Mouse (Mus musculus): Measurements from ENCODE around the gene Mid1. TPM values are rescaled to one million over a fixed set of nuclear protein-coding genes. Genes with fewer than 3 reads are reported as not detected.
A peak's percentile ranks its signal among the peaks of the same experiment; 100 is the strongest.
"Not testable (repeated sequence)": the region's sequence is repeated elsewhere in the genome, so short reads cannot be mapped to it uniquely, and the experiment has no call there.

Mid1 gene
- total and polyA plus RNA-seq, 3 experiments = 2.6 to 5.5 (median 3.7) TPM

- Histone ChIP-seq H3K27ac (peak overlapping the region; percentile 48), H3K9ac (ENCODE audit: low read depth, low read length) (peak overlapping the region; percentile 35), H3K4me3 (peak overlapping the region; percentile 5)
- peak; percentile 87 to 89 for DNase-seq
- H3K79me2 ChIP-seq (replicated peaks; ENCODE audit: control insufficient read depth, insufficient read depth, low read length); H3K36me3 ChIP-seq (ENCODE audit: control insufficient read depth, insufficient read depth, low read length); intact Hi-C loops (cut with DNase I); H3K27me3 ChIP-seq (ENCODE audit: control insufficient read depth, insufficient read depth, low read length); H3K4me1 ChIP-seq (ENCODE audit: control insufficient read depth, insufficient read depth, low read length): not testable (repeated sequence)
- WGBS = 59% methylated on average over 51 of the region's 51 CpGs
These were observed 301.7 kb downstream of the Mid1 start for GRCm38 (mm10) chrX:169986519-169987367.

- peak; percentile 52 to 62 for DNase-seq
- H3K27ac ChIP-seq; H3K36me3 ChIP-seq (ENCODE audit: control insufficient read depth, insufficient read depth, low read length): not testable (repeated sequence)
These were observed 302.4 kb downstream of the Mid1 start for GRCm38 (mm10) chrX:169987368-169987837.

GRCm38 (mm10) chrX:169988571-169989218 is 303.7 kb downstream of the Mid1 start:
- 93% methylated on average over 56 of the region's 56 CpGs for WGBS
- DNase-seq = peak; percentile 43 to 49

More at GRCm38 (mm10) chrX:169987368-169987837, 302.4 kb downstream of the Mid1 start:
- H3K4me1 ChIP-seq (ENCODE audit: control insufficient read depth, insufficient read depth, low read length); intact Hi-C loops (cut with DNase I); H3K9ac ChIP-seq (ENCODE audit: low read depth, low read length); H3K27me3 ChIP-seq (ENCODE audit: control insufficient read depth, insufficient read depth, low read length); H3K4me3 ChIP-seq; H3K79me2 ChIP-seq (replicated peaks; ENCODE audit: control insufficient read depth, insufficient read depth, low read length): not testable (repeated sequence)
- WGBS = 87% methylated on average over 28 of the region's 28 CpGs

DNA sequence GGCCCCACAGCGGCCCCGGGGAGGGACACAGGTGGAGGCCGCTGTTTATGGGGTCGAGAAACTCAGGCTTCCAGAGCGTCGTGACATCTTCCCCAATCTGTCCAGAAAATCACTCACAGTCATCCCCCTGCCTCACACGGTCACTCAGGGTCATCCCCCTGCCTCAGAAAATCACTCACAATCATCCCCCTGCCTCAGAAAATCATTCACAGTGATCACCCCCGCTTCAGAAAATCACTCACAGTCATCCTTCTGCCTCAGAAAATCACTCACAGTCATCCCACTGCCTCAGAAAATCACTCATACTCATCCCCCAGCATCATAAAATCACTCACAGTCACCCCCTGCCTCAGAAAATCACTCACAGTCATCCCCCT is 304.2 kb downstream of the Mid1 start:
- H3K4me1 ChIP-seq (ENCODE audit: control insufficient read depth, insufficient read depth, low read length); H3K36me3 ChIP-seq (ENCODE audit: control insufficient read depth, insufficient read depth, low read length); H3K27ac ChIP-seq; H3K27me3 ChIP-seq (ENCODE audit: control insufficient read depth, insufficient read depth, low read length); H3K79me2 ChIP-seq (replicated peaks; ENCODE audit: control insufficient read depth, insufficient read depth, low read length); DNase-seq; H3K9ac ChIP-seq (ENCODE audit: low read depth, low read length); H3K4me3 ChIP-seq; intact Hi-C loops (cut with DNase I): not testable (repeated sequence)
- WGBS = 86% methylated on average over 8 of the region's 8 CpGs

More at GRCm38 (mm10) chrX:169988571-169989218, 303.7 kb downstream of the Mid1 start:
- H3K36me3 ChIP-seq (ENCODE audit: control insufficient read depth, insufficient read depth, low read length); H3K4me1 ChIP-seq (ENCODE audit: control insufficient read depth, insufficient read depth, low read length); intact Hi-C loops (cut with DNase I); H3K79me2 ChIP-seq (replicated peaks; ENCODE audit: control insufficient read depth, insufficient read depth, low read length); H3K9ac ChIP-seq (ENCODE audit: low read depth, low read length); H3K4me3 ChIP-seq; H3K27ac ChIP-seq; H3K27me3 ChIP-seq (ENCODE audit: control insufficient read depth, insufficient read depth, low read length): not testable (repeated sequence)

DNA sequence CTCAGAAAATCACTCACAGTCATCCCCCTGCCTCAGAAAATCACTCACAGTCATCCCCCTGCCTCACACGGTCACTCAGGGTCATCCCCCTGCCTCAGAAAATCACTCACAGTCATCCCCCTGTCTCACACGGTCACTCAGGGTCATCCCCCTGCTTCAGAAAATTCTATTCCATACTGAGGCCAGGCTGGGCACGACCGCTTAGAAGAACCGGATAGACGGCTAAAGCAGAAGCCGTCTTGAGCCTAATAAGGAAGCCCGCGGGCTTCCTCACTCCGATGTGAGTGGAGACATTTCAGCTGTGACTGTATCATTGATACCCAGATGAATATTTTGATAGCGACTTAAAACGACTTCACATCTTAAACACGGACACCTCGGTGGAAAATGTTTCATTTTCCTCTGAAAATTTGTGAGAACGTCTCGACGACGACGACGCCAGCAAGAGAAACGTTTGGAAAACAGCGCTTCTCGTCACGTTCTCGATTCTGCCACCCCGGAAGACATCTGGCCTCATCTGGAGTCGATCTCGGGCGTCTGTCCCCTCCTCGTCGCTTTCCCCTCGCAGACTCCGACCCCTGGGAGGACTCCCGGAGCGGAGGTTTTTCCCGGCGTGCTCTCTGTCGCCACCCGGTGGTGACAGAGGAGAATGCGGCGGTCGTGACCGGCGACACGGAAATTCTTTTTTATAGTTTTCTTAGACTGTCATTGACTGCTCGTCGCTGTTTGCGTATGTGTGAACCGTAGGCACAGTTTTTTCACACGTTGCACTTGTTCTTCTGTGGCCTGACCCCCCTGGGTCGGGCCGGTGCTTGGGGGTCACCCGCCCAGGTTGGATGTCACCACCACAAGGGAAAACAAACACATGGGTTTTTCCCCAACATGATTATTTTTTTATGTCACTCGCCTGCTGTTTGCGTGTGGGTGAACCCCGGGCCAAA is 305.0 kb downstream of the Mid1 start:
- H3K27ac ChIP-seq; intact Hi-C loops (cut with DNase I); H3K36me3 ChIP-seq (ENCODE audit: control insufficient read depth, insufficient read depth, low read length); H3K4me1 ChIP-seq (ENCODE audit: control insufficient read depth, insufficient read depth, low read length); H3K27me3 ChIP-seq (ENCODE audit: control insufficient read depth, insufficient read depth, low read length); H3K79me2 ChIP-seq (replicated peaks; ENCODE audit: control insufficient read depth, insufficient read depth, low read length): not testable (repeated sequence)
- WGBS = 80% methylated on average over 56 of the region's 56 CpGs
- Histone ChIP-seq H3K9ac (ENCODE audit: low read depth, low read length) (peak overlapping the region; percentile 31; the same call in 1 of the 2 replicates), H3K4me3 (0 out of 2 replicates have a peak overlapping the region, but pooled peaks have one; percentile 0)
- peak; percentile 99 for TF ChIP-seq CTCF (IDR thresholded peaks at IDR 0.05)
- peak; percentile 77 to 84 for DNase-seq

- DNase-seq = peak; percentile 95 to 98
- H3K27ac ChIP-seq = not testable (repeated sequence)
These were observed 306.3 kb downstream of the Mid1 start for GRCm38 (mm10) chrX:169991128-169991873.

DNA sequence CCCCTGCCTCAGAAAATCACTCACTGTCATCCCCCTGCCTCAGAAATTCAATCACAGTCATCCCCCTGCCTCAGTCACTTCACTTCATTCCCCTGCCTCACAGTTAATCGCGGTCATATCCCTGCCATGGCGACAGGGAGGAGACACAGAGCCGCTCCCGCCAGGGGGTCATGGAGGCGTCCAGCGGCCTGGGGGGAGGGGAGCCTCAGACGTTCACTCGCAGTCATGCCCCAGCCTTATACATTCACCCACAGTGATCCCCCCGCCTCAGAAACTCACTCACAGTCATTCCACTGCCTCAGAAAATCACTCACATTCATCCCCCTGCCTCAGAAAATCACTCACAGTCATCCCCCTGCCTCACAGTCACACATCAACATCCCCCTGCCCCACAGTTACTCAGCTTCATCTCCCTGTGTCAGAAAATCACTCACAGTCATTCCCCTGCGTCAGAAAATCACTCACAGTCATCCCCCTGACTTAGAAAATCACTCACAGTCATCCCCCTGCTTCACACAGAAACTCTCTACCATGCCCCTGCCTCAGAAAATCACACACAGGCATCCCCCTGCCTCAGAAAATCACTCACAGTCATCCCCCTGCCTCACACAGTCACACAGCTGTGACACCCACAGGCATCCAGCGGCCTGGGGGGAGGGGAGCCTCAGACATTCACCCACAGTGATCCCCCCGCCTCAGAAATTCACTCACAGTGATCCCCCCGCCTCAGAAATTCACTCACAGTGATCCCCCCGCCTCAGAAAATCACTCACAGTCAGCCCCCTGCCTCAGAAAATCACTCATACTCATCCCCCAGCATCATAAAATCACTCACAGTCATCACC is 307.3 kb downstream of the Mid1 start:
- H3K36me3 ChIP-seq (ENCODE audit: control insufficient read depth, insufficient read depth, low read length); intact Hi-C loops (cut with DNase I); H3K27me3 ChIP-seq (ENCODE audit: control insufficient read depth, insufficient read depth, low read length); H3K27ac ChIP-seq; H3K9ac ChIP-seq (ENCODE audit: low read depth, low read length); H3K79me2 ChIP-seq (replicated peaks; ENCODE audit: control insufficient read depth, insufficient read depth, low read length); H3K4me3 ChIP-seq; H3K4me1 ChIP-seq (ENCODE audit: control insufficient read depth, insufficient read depth, low read length): not testable (repeated sequence)
- WGBS = 32% methylated on average over 9 of the region's 15 CpGs
- peak; percentile 20 to 35 for DNase-seq

More at GRCm38 (mm10) chrX:169991128-169991873, 306.3 kb downstream of the Mid1 start:
- WGBS = 16% methylated on average over 17 of the region's 28 CpGs
- peak overlapping the region; percentile 3; the same call in 1 of the 2 replicates for H3K4me3 ChIP-seq
- H3K79me2 ChIP-seq (replicated peaks; ENCODE audit: control insufficient read depth, insufficient read depth, low read length); H3K27me3 ChIP-seq (ENCODE audit: control insufficient read depth, insufficient read depth, low read length); H3K36me3 ChIP-seq (ENCODE audit: control insufficient read depth, insufficient read depth, low read length); H3K4me1 ChIP-seq (ENCODE audit: control insufficient read depth, insufficient read depth, low read length); intact Hi-C loops (cut with DNase I); H3K9ac ChIP-seq (ENCODE audit: low read depth, low read length): not testable (repeated sequence)

GRCm38 (mm10) chrX:169992951-169993547 is 308.1 kb downstream of the Mid1 start:
- DNase-seq = peak; percentile 20 to 34
- H3K9ac ChIP-seq (ENCODE audit: low read depth, low read length); H3K27me3 ChIP-seq (ENCODE audit: control insufficient read depth, insufficient read depth, low read length); H3K79me2 ChIP-seq (replicated peaks; ENCODE audit: control insufficient read depth, insufficient read depth, low read length); H3K4me1 ChIP-seq (ENCODE audit: control insufficient read depth, insufficient read depth, low read length); H3K4me3 ChIP-seq; H3K27ac ChIP-seq; H3K36me3 ChIP-seq (ENCODE audit: control insufficient read depth, insufficient read depth, low read length); intact Hi-C loops (cut with DNase I): not testable (repeated sequence)
- 45% methylated on average over 5 of the region's 8 CpGs for WGBS

Measured in heart, adult 2 months (tissue).